Mouse (Mus musculus): Measurements from ENCODE around the gene Ssc5d. TPM values are rescaled to one million over a fixed set of nuclear protein-coding genes. Genes with fewer than 3 reads are reported as not detected.
A peak's percentile ranks its signal among the peaks of the same experiment; 100 is the strongest.

Gene Ssc5d
- total RNA-seq, 4 experiments from 2014 or later, result 1.7 to 4.5 (median 2.2) TPM

- DNase-seq, result no peak
These were observed 5.1 kb upstream of the Ssc5d start for GRCm38 (mm10) chr7:4920496-4920895.

GRCm38 (mm10) chr7:4920976-4921823 is 4.4 kb upstream of the Ssc5d start:
- DNase-seq, result no peak

DNA sequence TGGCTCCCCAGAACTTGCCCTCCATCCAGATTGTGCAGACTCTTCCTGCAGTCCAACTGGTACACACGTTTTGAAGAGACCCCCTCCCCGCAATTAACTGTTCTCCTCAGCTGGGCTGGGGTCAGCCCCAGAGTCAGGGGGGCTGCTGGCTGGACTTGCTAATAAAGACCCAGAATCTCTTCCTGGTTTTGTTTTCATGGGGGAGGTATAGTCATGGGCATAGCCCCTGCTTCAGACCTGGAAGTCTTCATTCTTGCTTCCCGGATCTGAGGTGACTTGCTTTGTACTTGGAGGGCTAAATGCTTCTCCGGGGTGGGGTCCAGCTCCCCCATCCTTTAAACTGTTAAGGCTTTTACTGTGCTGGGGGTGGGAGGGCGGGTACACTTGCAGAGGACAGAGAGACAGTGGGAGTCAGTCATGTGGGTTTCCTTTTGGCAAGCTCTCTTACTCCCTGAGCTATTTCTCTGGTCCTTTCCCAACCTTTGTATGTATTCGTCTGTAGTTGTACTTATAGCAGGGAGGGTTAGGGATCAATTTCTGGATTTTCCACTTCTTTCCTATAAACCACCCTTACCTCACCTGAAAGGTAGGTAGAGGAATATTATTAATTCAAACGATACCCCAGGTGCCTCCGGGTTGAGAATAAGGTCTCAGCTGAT is 3.6 kb upstream of the Ssc5d start, which contains the start of gene Nat14:
Nat14 (plus strand) TSS at position 205 of the 659 bp plus-strand sequence.
- no peak for DNase-seq

DNA sequence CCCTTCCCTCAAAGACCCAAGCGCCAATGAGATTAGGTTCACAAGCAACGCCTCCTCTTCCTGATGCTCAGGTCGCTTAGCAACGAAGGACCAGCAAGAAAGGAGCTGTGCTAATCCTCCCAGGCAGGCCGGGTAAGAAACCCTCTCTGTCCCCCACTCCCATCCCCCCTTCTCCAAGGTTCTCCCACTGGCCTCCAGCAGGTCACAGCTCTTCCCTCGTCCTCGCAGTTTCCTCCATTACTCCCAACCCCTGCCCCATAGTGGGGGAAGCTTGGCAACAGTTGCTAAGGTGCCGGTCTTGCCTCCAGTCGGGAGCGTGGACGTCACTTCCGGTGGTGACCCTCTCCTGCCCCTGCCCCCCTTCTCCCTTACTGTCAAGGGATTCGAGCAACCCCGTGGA is 3.1 kb upstream of the Ssc5d start:
- peak; percentile 69 for DNase-seq

- no peak for DNase-seq
These were observed 2.5 kb upstream of the Ssc5d start for GRCm38 (mm10) chr7:4922931-4923565.

DNA sequence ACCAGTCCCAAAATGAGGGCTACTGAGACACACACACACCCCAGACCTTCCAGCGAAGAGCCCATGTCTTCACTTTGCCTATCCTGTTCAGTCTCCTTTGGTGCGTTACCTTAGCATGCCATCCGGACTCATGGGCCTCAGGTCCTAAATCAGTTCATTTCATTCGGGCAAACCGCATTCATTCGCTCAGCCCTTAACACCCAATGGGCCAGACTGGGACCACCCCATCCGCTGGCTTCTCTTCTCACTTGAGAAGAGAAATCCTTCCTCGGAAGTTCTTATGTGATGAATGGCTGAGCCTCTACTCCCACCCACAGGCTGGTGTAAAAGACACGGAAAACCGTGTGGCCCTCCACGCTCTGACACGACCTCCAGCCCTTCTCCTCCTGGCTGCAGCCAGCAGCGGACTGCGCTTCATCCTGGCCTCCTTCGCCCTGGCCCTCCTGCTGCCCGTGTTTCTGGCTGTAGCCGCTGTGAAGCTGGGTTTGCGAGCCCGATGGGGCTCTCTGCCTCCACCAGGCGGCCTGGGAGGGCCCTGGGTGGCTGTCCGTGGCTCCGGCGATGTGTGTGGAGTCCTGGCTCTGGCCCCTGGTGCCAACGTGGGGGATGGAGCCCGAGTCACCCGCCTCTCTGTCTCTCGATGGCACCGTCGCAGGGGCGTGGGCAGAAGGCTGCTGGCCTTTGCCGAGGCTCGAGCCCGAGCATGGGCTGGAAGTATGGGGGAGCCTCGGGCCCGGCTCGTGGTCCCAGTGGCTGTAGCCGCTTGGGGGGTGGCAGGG is 1.8 kb upstream of the Ssc5d start:
- no peak for DNase-seq

DNA sequence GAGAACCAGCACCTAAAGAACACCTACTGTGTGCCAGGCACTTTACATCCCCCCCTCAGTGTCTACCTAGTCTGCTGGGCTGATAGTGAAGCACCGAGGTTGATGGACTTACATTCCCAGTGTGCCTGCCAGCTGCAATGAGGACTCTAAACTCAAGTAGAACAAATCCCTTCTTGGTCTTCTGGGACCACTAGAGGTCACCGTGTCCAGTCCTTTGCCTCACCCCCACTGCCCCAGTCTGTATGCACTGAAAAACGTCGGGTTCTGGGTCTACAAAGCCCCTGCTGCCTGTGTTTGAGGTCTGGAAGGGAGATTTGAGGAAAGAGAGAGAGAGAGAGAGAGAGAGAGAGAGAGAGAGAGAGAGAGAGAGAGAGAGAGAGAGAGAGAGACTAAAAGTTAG is 1.1 kb upstream of the Ssc5d start:
- no peak for DNase-seq

DNA sequence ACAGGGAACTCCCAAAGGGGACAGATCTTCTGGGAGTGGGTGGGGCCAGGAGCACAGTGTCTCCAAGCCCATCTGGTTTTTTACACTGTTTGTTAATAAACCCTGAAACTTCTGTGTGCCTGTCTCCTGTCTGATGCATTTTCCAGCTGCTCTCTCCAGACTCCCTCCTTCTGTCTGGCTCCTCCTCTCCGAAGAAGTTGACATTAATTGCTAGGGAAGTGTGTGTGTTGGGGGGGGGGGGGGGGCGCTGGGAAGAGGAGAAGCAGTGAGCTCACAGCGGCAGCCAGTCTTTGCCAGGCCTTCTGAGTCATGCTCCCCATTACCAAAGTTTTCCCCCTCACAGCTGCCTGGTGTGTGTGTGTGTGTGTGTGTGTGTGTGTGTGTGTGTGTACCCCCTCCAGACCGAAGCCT is 689 bp upstream of the Ssc5d start:
- DNase-seq, result no peak

GRCm38 (mm10) chr7:4926849-4927248 is 1.3 kb downstream of the Ssc5d start:
- DNase-seq, result no peak

- DNase-seq, result no peak
These were observed 2.1 kb downstream of the Ssc5d start for GRCm38 (mm10) chr7:4927711-4928110.

- DNase-seq, result no peak
These were observed 2.7 kb downstream of the Ssc5d start for GRCm38 (mm10) chr7:4928323-4928722.

DNA sequence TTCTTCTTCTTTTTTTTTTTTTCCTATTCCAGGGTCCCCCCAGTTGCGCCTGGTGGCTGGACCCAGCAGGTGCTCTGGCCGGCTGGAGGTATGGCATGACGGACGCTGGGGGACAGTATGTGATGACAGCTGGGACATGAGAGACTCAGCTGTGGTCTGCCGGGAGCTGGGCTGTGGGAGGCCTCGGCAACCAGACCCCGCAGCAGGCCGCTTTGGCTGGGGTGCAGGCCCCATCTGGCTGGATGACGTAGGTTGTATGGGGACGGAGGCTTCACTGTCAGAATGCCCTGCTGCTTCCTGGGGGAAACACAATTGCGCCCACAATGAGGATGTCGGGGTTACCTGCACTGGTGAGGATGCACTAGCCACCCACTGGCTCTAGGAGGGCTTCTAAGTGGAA is 7.5 kb downstream of the Ssc5d start:
- DNase-seq, result no peak

- DNase-seq, result no peak
These were observed 8.8 kb downstream of the Ssc5d start for GRCm38 (mm10) chr7:4934160-4934914.

DNA sequence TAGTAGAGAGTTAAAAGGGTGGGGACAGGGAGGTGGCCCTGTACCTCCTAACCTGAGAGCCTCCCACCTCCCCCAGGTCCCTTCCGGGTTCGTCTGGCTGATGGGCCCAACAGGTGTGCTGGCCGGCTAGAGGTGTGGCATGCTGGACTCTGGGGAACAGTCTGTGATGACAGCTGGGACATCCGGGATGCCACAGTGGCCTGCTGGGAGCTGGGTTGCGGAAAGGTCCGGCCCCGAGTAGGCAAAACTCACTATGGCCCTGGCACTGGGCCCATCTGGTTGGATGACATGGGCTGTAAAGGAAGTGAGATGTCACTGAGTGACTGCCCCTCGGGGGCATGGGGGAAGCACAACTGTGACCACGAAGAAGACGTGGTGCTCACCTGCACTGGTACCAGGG is 11.2 kb downstream of the Ssc5d start:
- DNase-seq, result no peak

DNA sequence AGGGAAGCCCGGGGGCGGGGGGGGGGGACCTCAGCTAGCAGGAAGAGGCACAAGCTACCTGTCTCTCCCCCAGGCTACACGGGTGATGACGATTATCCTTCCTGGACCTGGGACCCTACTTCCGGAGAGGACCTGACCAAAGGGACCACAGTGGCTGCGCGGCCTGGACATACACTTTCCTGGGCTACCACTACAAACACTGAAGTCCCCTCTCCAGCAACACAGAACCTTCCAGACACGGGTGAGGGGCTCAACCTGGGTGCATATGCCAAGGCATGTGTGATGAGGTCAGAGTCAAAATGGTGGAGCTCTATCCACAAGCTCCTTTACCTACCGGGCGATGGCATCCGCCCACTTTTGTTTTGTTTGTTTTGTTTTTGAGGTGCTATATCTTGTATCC is 11.8 kb downstream of the Ssc5d start:
- DNase-seq, result no peak

DNA sequence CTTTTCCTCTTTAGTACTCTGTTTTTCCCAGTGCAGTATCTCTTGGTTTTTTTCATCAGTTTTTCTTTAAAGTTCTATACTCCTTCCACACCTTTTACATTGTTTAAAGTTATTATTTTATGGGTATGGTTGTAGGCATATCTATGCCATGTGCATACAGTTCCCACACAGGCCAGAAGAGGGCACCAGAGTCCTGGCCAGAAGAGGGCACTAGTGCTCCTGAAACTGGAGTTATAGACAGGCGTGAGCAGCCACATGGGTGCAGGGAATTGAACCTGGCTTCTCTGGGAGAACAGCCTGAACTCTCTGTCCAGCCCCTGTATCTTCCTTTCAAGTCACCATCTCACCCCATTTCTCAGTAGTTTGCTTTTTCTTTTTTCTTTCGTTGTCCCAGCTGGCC is 12.9 kb downstream of the Ssc5d start:
- DNase-seq, result no peak

- DNase-seq, result peak; percentile 72
These were observed 14.5 kb downstream of the Ssc5d start for GRCm38 (mm10) chr7:4940068-4940479.

DNA sequence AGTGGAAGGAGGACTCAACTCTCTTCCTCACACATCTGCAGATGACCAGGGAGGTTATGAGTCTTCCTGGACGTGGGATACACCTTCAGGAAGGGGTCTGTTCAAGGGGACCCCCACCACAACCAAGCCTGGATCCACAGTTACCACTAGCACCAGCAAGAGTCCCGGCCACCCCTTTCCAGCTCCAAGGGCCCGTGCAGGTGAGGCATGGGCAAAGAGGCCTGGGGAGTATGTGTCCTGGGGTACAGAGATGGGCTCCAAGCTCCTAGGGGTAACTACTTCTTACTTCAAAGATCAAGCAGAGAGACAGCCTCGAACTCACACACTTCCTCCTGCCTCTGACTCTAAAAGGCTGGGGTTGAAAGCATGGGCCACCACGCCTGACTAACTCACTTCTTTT is 17.1 kb downstream of the Ssc5d start:
- no peak for DNase-seq

DNA sequence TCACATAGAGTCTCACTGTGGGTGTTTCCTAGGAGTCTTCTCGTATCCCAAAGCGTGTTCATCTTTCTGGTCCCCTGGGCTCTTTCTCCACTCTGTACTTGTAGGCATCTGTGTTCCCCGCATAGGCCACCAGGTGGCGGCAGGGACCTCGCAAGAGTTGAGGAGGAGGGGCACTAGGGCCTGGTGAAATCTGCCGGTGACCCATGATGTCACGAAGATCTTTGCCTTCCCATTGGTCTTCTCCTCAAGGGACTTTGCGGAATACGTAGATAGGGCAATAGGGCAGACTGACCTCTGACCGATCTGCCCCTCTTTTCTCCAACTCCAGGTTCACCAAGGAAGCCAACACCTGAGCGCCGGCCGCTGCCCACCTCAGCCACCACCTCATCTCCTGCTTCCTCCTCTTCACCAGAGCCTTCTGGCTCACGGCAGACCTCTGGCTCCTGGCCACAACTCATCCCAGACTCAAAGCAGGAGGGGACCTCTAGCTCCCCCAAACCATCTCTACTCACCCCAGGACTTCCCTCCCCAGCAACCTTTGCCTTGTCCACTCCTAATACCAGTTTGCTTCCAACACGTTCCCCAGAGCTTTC is 17.7 kb downstream of the Ssc5d start:
- peak; percentile 91 for DNase-seq

DNA sequence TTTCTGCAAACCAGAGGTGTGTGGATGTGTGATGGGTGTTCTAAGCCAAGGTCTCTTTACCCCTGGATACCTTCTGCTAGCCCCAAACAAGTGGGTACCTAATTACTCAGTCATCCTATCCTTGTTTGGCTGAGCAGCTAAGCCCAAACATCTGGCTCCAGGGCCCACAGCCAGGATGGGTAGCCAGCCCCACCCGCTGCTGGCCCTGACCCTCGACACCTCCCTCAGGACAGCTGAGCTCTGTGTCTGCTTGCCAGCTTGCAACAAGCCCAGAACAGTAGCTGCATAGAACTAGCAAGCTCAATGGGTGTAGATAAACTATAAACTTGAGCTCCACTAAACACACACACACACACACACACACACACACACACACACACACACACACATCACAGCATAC is 22.3 kb downstream of the Ssc5d start:
- DNase-seq, result peak; percentile 69

GRCm38 (mm10) chr7:4948386-4948785 is 22.8 kb downstream of the Ssc5d start:
- no peak for DNase-seq
